Mouse (Mus musculus) hindbrain, postnatal 0 days (tissue): ENCODE measurements at regions not wholly inside any gene's neighbourhood (a gene's known extent, or its start where the extent isn't known, plus 50 kb on each side); places are given as distances from the start of the nearest gene placed in this dataset.
"Not testable (repeated sequence)": the region's sequence is repeated elsewhere in the genome, so short reads cannot be mapped to it uniquely, and the experiment has no call there.

Experiments used
- ATAC-seq: fragments of 200-750 bp; cut with Nextera tagmentation; 2 replicates; pipeline ENCODE4 v1.8.0; 2017; ENCODE audit warnings: mild to moderate bottlenecking, moderate TSS enrichment, moderate library complexity
- DNase-seq: peaks from one replicate; pipeline ENCODE4 v3.0.0-alpha.2; 2015; ENCODE audit warnings: low spot score
- H3K27ac ChIP-seq: fragments of 300-500 bp; sonication (generic); 2 replicates; pipeline ENCODE4 v1.5.1; 2014; ENCODE audit warnings: mild to moderate bottlenecking
- H3K27me3 ChIP-seq: fragments of 300-500 bp; sonication (generic); 2 replicates; pipeline ENCODE4 v1.6.1; 2014; ENCODE audit warnings: low read length, mixed read lengths; ENCODE audit not compliant: insufficient read depth
- H3K36me3 ChIP-seq: fragments of 300-500 bp; sonication (generic); 2 replicates; pipeline ENCODE4 v1.6.1; 2014; ENCODE audit warnings: low read length, mixed read lengths; ENCODE audit not compliant: insufficient read depth
- H3K4me1 ChIP-seq: fragments of 300-500 bp; sonication (generic); 2 replicates; pipeline ENCODE4 v1.6.1; 2014; ENCODE audit warnings: antibody characterized with exemption, low read length, mixed read lengths; ENCODE audit not compliant: insufficient read depth
- H3K4me2 ChIP-seq: fragments of 300-500 bp; sonication (generic); 2 replicates; pipeline ENCODE4 v1.6.1; 2014; ENCODE audit warnings: low read depth, mild to moderate bottlenecking, low read length, moderate library complexity, mixed read lengths
- H3K4me3 ChIP-seq: fragments of 300-500 bp; sonication (generic); 2 replicates; pipeline ENCODE4 v1.5.1; 2014; ENCODE audit warnings: low read length
- H3K9ac ChIP-seq: fragments of 300-500 bp; sonication (generic); replicated peaks from 2 replicates; pipeline ENCODE4 v1.6.1; 2014; ENCODE audit warnings: mild to moderate bottlenecking, low read length, moderate library complexity, mixed read lengths
- H3K9me3 ChIP-seq: fragments of 300-500 bp; sonication (generic); 2 replicates; pipeline ENCODE4 v1.6.1; 2016; ENCODE audit warnings: low read length, mixed read lengths
- CTCF ChIP-seq: IDR thresholded peaks from 2 replicates; pipeline ENCODE4 v1.5.1; 2016; ENCODE audit warnings: antibody characterized with exemption, control low read depth, low read depth
- WGBS: fragments of 180-500 bp; shearing (Covaris S2); extraction: QIAGEN DNeasy Blood & Tissue Kit; methylation state at CpG from one replicate; pipeline ENCODE4 v1.1.7; 2014; 5-methylcytosine and 5-hydroxymethylcytosine counted together

- WGBS: 58% methylated on average over 5 of the region's 5 CpGs
- H3K36me3 ChIP-seq: no peaks in the 10 kb centered on the region
- H3K9ac ChIP-seq: no peak overlapping the region
- H3K27me3 ChIP-seq: no peaks in the 10 kb centered on the region
- ATAC-seq: no peak
- no peak overlapping the region for H3K4me3 ChIP-seq
- no peaks in the 10 kb centered on the region for H3K9me3 ChIP-seq
- DNase-seq: no peak
- no peaks in the 10 kb centered on the region for H3K4me1 ChIP-seq
- H3K27ac ChIP-seq: no peak overlapping the region
- H3K4me2 ChIP-seq: no peak overlapping the region
- no peak for TF ChIP-seq CTCF
Measured at GRCm38 (mm10) chr13:81008864-81009766, 125.9 kb downstream of the Arrdc3 start.

GRCm38 (mm10) chr13:81013953-81014352, 130.8 kb downstream of the Arrdc3 start:
- no peak for ATAC-seq
- Histone ChIP-seq H3K27ac (no peak overlapping the region), H3K9ac (no peak overlapping the region), H3K9me3 (no peaks in the 10 kb centered on the region), H3K4me1 (no peaks in the 10 kb centered on the region), H3K27me3 (no peaks in the 10 kb centered on the region), H3K4me3 (no peak overlapping the region), H3K36me3 (no peaks in the 10 kb centered on the region), H3K4me2 (no peak overlapping the region)
- no peak for DNase-seq
- WGBS: 61% methylated on average over 1 of the region's 1 CpGs
- no peak for TF ChIP-seq CTCF

- H3K9ac ChIP-seq: no peak overlapping the region
- H3K4me3 ChIP-seq: no peak overlapping the region
- H3K27me3 ChIP-seq: no peaks in the 10 kb centered on the region
- DNase-seq: no peak
- H3K36me3 ChIP-seq: no peaks in the 10 kb centered on the region
- no peaks in the 10 kb centered on the region for H3K9me3 ChIP-seq
- 72% methylated on average over 3 of the region's 3 CpGs for WGBS
- no peak for ATAC-seq
- no peak for TF ChIP-seq CTCF
- no peak overlapping the region for H3K4me2 ChIP-seq
- no peaks in the 10 kb centered on the region for H3K4me1 ChIP-seq
- no peak overlapping the region for H3K27ac ChIP-seq
Measured at GRCm38 (mm10) chr13:81020106-81020747, 137.0 kb downstream of the Arrdc3 start.

GRCm38 (mm10) chr13:81020811-81021210, 137.6 kb downstream of the Arrdc3 start:
- no peaks in the 10 kb centered on the region for H3K4me1 ChIP-seq
- H3K4me3 ChIP-seq: no peak overlapping the region
- ATAC-seq (no peak), DNase-seq (no peak)
- 95% methylated on average over 2 of the region's 2 CpGs for WGBS
- H3K27ac ChIP-seq: no peak overlapping the region
- H3K27me3 ChIP-seq: no peaks in the 10 kb centered on the region
- no peaks in the 10 kb centered on the region for H3K9me3 ChIP-seq
- H3K4me2 ChIP-seq: no peak overlapping the region
- no peak overlapping the region for H3K9ac ChIP-seq
- H3K36me3 ChIP-seq: no peaks in the 10 kb centered on the region
- no peak for TF ChIP-seq CTCF

- Histone ChIP-seq H3K27ac (no peak overlapping the region), H3K9ac (no peak overlapping the region), H3K36me3 (no peaks in the 10 kb centered on the region), H3K4me3 (no peak overlapping the region), H3K27me3 (no peaks in the 10 kb centered on the region), H3K4me2 (no peak overlapping the region), H3K9me3 (no peaks in the 10 kb centered on the region), H3K4me1 (no peaks in the 10 kb centered on the region)
- DNase-seq (no peak), ATAC-seq (no peak)
- TF ChIP-seq CTCF: no peak
- 80% methylated on average over 1 of the region's 1 CpGs for WGBS
Measured at GRCm38 (mm10) chr13:81022410-81022809, 139.2 kb downstream of the Arrdc3 start.

- not testable (repeated sequence) for H3K9ac ChIP-seq, H3K27me3 ChIP-seq, H3K4me1 ChIP-seq, H3K27ac ChIP-seq, ATAC-seq, DNase-seq, H3K4me3 ChIP-seq, H3K4me2 ChIP-seq, H3K36me3 ChIP-seq, H3K9me3 ChIP-seq
- WGBS: 91% methylated on average over 13 of the region's 14 CpGs
Measured at GRCm38 (mm10) chr13:81025241-81025760, 142.1 kb downstream of the Arrdc3 start.

- ATAC-seq (no peak), DNase-seq (no peak)
- Histone ChIP-seq H3K27me3 (no peaks in the 10 kb centered on the region), H3K9me3 (no peaks in the 10 kb centered on the region), H3K27ac (no peak overlapping the region), H3K4me3 (no peak overlapping the region), H3K4me1 (no peaks in the 10 kb centered on the region), H3K4me2 (no peak overlapping the region), H3K9ac (no peak overlapping the region), H3K36me3 (no peaks in the 10 kb centered on the region)
- WGBS: 94% methylated on average over 1 of the region's 1 CpGs
- TF ChIP-seq CTCF: no peak
Measured at GRCm38 (mm10) chr13:81037316-81037715, 154.1 kb downstream of the Arrdc3 start.
